Mouse (Mus musculus): ENCODE results near the gene Ginm1.

DNA sequence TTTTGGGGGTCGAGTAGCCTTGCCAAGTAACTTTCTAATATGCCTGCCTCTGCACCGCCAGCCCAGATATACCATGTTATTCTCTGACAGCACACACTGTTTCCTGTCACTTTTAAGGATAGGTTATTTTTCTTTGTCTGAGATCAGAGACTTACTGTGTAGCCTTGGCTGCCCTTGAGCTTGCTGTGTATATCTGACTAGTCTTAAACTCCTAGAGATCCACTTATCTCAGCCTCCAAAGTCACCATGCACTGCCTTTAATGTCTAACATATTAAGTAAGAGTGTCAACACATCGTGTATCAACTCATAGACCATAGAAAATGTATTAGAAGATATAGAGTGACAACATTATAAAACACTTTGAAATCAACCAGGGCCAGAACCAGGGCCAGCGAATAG lies 27.0 kb upstream of the Ginm1 start:
- TF ChIP-seq CTCF (IDR thresholded peaks at IDR 0.05; ENCODE audit: borderline replicate concordance, extremely low read depth, insufficient read depth, insufficient read length) (no peak), POLR2A (IDR thresholded peaks at IDR 0.05; ENCODE audit: borderline replicate concordance, extremely low read depth, insufficient read depth, insufficient read length, poor library complexity, severe bottlenecking) (no peak)
